Mouse (Mus musculus) adipocyte (in vitro differentiated cells): ENCODE data around the gene Med12l.
"Not testable (repeated sequence)": the region's sequence is repeated elsewhere in the genome, so short reads cannot be mapped to it uniquely, and the experiment has no call there.

Source experiments
- DNase-seq: peaks from one replicate; pipeline ENCODE4 v3.0.0-alpha.2; 2016; ENCODE audit warnings: low spot score

Gene Med12l

GRCm38 (mm10) chr3:59101218-59101986, 95.8 kb downstream of the Med12l start, which contains the start of gene Gpr171:
Gene Gpr171 (minus strand): TSS chr3:59101821.
- no peak for DNase-seq

- no peak for DNase-seq
Observed at GRCm38 (mm10) chr3:59102146-59102545, 96.5 kb downstream of the Med12l start.

GRCm38 (mm10) chr3:59104462-59104861, 98.8 kb downstream of the Med12l start:
- no peak for DNase-seq

DNA sequence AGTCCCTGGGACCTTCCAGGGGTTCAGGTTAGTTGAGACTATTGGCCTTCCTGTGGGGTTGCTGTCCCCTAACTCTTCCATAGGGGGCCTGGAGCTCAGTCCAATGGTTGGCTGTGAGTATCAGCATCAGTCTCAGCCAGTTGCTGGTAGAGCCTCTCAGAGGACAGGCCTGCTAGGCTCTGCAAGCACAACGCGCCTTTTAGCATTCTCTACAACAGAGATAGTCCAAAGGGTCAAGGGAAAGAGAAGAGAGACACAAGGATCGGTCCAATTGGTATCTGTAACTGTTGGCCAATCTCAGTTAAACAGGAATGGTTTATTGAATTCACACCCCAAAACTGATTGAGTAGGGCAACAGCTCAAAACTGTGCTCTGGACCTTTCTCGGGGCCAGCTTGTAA, 101.8 kb downstream of the Med12l start:
- DNase-seq, result no peak

- DNase-seq, result not testable (repeated sequence)
Observed at GRCm38 (mm10) chr3:59109834-59110233, 104.2 kb downstream of the Med12l start.

- no peak for DNase-seq
Observed at GRCm38 (mm10) chr3:59111944-59112343, 106.3 kb downstream of the Med12l start.

- DNase-seq, result not testable (repeated sequence)
Observed at GRCm38 (mm10) chr3:59113291-59113690, 107.7 kb downstream of the Med12l start.

GRCm38 (mm10) chr3:59113973-59114517, 108.4 kb downstream of the Med12l start:
- no peak for DNase-seq

DNA sequence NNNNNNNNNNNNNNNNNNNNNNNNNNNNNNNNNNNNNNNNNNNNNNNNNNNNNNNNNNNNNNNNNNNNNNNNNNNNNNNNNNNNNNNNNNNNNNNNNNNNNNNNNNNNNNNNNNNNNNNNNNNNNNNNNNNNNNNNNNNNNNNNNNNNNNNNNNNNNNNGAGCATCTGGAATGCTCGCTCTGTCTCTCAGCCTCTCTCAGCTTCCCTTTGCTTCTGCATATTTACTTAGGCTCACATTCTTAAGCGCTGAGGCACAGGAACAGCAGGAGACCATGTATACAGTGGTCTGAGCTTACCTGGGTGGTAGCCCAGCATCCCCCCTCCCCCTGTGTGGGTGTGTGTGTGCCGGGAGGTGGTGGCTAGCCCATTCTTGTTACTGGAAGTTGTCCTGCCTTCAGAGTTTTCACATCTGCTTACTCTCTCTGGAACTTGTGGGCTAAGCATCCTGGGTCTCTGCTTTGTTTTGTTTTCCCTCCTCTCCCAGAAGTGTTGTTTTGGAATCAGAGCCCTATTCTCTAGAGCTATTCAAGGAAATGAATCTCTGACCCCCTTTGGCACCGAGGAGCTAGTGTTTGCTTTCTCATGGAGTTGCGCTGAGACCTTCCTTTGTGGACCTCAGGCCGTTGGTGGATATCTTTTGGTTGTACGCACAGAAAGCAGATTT, 115.6 kb downstream of the Med12l start:
- no peak for DNase-seq

DNA sequence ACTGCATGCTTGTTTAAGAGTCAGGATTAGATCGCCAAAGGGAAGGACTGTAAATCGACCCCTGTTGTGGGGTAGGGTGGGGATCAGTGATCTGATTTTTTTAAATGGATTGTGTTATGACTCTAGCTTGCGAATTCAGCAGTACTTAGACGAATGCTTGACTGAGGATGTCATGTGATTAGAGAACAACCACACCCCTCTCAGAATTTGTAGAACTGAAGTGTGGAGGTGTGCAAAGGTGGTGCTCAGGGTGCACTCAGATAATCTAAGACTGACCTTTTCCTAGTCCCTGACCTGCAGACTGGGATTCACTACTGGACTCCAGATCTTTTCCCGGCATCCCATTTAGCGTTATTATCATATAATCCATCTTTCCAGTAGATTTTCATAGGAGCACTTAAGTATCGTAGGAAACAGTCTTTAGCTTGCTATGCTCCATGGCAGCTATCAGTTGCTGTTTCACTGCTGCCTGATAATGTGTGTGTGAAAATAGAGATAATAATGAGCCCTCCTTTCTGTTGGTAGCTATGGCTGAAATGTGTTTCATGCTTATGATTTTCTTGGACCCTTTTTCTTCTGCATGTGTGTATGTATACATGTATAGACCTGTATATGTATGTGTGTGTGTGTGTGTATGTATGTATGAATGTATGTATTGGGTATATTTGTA, 116.3 kb downstream of the Med12l start:
- no peak for DNase-seq

DNA sequence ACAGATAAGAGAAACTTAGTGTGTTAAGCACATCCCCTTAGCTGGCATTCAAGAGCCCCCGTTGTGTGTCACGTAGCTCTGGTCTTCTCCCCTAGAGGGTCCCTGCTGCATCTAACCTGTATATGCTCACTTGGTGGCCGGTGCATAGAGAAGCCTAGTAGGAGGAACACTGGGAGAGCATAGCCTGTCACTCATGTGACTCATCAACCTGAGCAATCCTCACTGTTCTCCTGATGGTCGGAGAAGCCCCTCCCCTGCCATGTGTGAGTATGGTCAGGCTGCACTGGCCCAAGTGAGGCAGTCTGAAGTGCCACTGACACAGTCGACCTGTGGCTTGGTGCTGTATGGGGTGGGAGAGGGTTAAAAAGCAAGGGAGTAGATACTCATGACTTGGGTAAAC, 119.4 kb downstream of the Med12l start:
- no peak for DNase-seq

DNA sequence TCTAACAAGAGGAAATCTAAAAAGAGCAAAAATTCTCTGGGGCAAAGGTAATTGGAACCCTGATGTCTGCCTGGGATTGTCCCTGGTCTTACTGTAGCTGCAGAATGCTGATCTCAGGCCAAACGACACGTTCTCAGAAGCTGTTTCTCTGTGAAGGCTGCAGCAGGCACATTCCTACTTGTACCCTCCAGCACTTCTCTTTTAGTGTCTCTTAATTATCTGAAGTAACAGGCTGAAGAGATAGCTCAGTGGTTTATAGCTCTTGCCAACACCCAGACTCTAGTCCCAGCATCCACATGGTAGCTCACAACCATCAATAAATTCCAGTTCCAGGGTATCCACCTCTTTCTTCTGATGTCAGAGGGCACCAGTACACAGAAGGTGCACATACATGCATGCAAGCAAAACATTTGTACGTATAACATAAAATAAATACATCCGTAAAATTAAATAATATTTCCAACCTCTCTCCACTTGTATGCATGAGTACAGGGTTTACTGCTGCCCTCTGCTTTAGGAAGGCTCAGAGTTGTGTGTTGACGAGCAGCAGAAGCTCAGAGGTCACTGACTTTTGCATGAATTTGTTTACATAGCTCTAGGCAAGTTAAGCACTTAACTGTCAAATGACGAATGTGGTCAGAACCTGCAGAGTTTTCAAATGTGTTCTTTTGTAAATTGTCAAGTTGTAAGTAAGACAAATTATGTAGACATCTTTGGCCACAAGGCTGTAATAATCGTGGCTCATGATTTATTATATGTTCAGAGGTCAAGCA, 120.3 kb downstream of the Med12l start:
- DNase-seq, result peak; percentile 14

- DNase-seq, result no peak
Observed at GRCm38 (mm10) chr3:59128681-59129080, 123.1 kb downstream of the Med12l start.

DNA sequence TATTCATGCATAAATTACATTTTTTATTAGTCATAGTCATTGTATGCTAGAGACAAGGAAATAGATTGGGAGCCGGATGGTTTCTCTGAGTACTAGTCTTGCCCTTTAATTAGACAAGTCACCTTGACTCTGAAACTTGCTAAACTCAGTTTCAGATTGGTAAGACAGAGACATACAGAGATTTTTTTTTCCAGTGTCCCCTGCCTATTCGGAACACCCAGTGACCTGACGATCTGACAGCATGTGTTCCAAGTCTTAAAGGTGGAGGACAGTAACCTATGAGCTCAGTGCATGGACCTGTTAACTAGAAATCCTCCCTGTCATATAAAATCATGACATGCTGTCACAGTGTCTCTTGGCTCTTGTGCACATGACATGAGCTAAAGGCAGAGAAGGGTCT, 123.9 kb downstream of the Med12l start:
- DNase-seq, result no peak

GRCm38 (mm10) chr3:59130431-59130830, 124.8 kb downstream of the Med12l start:
- DNase-seq, result no peak

GRCm38 (mm10) chr3:59131081-59131480, 125.5 kb downstream of the Med12l start:
- no peak for DNase-seq

GRCm38 (mm10) chr3:59131966-59132365, 126.3 kb downstream of the Med12l start:
- DNase-seq, result no peak

GRCm38 (mm10) chr3:59133189-59133588, 127.6 kb downstream of the Med12l start:
- DNase-seq, result no peak

GRCm38 (mm10) chr3:59135911-59136653, 130.5 kb downstream of the Med12l start:
- no peak for DNase-seq

GRCm38 (mm10) chr3:59138946-59139468, 133.4 kb downstream of the Med12l start:
- DNase-seq, result no peak

GRCm38 (mm10) chr3:59139651-59140051, 134.0 kb downstream of the Med12l start:
- DNase-seq, result peak; percentile 28
